Mouse (Mus musculus) neural tube, embryonic 11.5 days (tissue): ENCODE measurements at regions not wholly inside any gene's neighbourhood (a gene's known extent, or its start where the extent isn't known, plus 50 kb on each side); places are given as distances from the start of the nearest gene placed in this dataset.

Experiments used
- ATAC-seq: fragments of 200-750 bp; cut with Nextera tagmentation; 2 replicates; pipeline ENCODE4 v1.8.0; 2017; ENCODE audit warnings: moderate number of reproducible peaks, mild to moderate bottlenecking, moderate TSS enrichment, moderate library complexity; ENCODE audit not compliant: insufficient read depth, low FRiP score, low TSS enrichment
- DNase-seq: peaks from one replicate; pipeline ENCODE4 v3.0.0-alpha.2; 2015; ENCODE audit warnings: low spot score
- H3K27ac ChIP-seq: fragments of 300-500 bp; sonication (generic); 2 replicates; pipeline ENCODE4 v1.5.1; 2014; ENCODE audit warnings: low read depth, mild to moderate bottlenecking, low read length
- H3K27me3 ChIP-seq: fragments of 300-500 bp; sonication (generic); 2 replicates; pipeline ENCODE4 v1.6.1; 2014; ENCODE audit warnings: mild to moderate bottlenecking, low read length, mixed read lengths; ENCODE audit not compliant: control insufficient read depth, insufficient read depth
- H3K36me3 ChIP-seq: fragments of 300-500 bp; sonication (generic); 2 replicates; pipeline ENCODE4 v1.6.1; 2014; ENCODE audit warnings: mild to moderate bottlenecking, low read length, moderate library complexity, mixed read lengths; ENCODE audit not compliant: control insufficient read depth, insufficient read depth
- H3K4me1 ChIP-seq: fragments of 300-500 bp; sonication (generic); 2 replicates; pipeline ENCODE4 v1.6.1; 2014; ENCODE audit warnings: low read length, mixed read lengths; ENCODE audit not compliant: control insufficient read depth, insufficient read depth
- H3K4me2 ChIP-seq: fragments of 300-500 bp; sonication (generic); 2 replicates; pipeline ENCODE4 v1.6.1; 2014; ENCODE audit warnings: low read depth, mild to moderate bottlenecking, moderate library complexity
- H3K4me3 ChIP-seq: fragments of 300-500 bp; sonication (generic); 2 replicates; pipeline ENCODE4 v1.5.1; 2014; ENCODE audit warnings: low read depth, low read length
- H3K9ac ChIP-seq: fragments of 300-500 bp; sonication (generic); 2 replicates; pipeline ENCODE4 v1.6.1; 2014; ENCODE audit warnings: mild to moderate bottlenecking, low read length
- H3K9me3 ChIP-seq: fragments of 300-500 bp; sonication (generic); 2 replicates; pipeline ENCODE4 v1.6.1; 2016; ENCODE audit warnings: low read length; ENCODE audit not compliant: control insufficient read depth
- WGBS: fragments of 180-500 bp; shearing (Covaris S2); extraction: QIAGEN DNeasy Blood & Tissue Kit; methylation state at CpG from one replicate; pipeline ENCODE4 v1.1.7; 2014; 5-methylcytosine and 5-hydroxymethylcytosine counted together

DNA sequence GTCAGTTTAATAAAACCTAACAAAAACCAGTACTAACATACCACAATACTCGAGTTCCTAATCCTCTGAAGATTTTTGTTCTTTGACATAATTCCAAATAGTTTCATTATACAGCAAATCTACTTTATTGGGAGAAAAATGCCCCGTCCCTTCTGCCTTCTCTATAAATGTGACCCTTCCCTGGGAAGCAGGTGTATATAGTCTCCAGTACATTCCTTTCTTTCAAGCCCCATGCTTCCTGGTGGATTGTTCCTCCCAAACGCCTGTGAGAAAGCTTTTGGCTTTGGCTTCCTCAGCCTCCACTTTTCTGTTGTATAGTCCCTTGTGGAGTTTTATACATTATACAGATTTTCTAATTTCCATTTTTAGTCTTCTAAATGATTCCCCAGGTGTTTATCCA, 1001.8 kb upstream of the Tenm3 start:
- DNase-seq (no peak), ATAC-seq (no peak)
- no peaks in the 10 kb centered on the region for H3K27me3 ChIP-seq
- H3K4me3 ChIP-seq: no peak overlapping the region
- H3K9me3 ChIP-seq: no peaks in the 10 kb centered on the region
- H3K4me1 ChIP-seq: no peaks in the 10 kb centered on the region
- WGBS: 78% methylated on average over 3 of the region's 3 CpGs
- H3K27ac ChIP-seq: no peak overlapping the region
- no peak overlapping the region for H3K4me2 ChIP-seq
- H3K36me3 ChIP-seq: no peaks in the 10 kb centered on the region
- no peak overlapping the region for H3K9ac ChIP-seq

GRCm38 (mm10) chr8:49831970-49832369, 988.2 kb upstream of the Tenm3 start:
- Histone ChIP-seq H3K9ac (no peak overlapping the region), H3K4me2 (no peak overlapping the region), H3K4me1 (no peaks in the 10 kb centered on the region), H3K36me3 (no peaks in the 10 kb centered on the region), H3K27me3 (no peaks in the 10 kb centered on the region), H3K4me3 (no peak overlapping the region), H3K27ac (no peak overlapping the region), H3K9me3 (no peaks in the 10 kb centered on the region)
- DNase-seq: no peak
- ATAC-seq: no peak

DNA sequence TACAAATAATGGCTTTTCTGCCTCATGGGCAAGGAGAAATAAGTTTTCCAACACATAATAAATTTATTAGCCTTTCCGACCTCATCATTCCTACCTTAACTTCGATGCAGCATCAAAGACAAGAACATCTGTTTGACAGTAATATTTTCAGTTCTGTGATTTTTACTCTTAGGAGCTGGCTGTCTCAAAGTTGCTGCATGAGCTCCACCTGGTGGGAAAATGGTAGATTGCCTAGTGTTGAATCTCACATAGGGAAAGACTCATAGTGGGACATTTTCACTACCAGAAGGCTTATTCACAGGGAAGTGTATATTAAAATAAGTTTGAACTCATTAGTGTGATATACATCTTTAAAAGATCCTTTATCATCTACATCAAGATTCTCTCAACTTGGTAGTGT, 985.6 kb upstream of the Tenm3 start:
- WGBS: 49% methylated on average over 2 of the region's 2 CpGs
- H3K4me3 ChIP-seq: no peak overlapping the region
- peak; percentile 62 for DNase-seq
- H3K9me3 ChIP-seq: no peaks in the 10 kb centered on the region
- no peaks in the 10 kb centered on the region for H3K4me1 ChIP-seq
- no peak overlapping the region for H3K27ac ChIP-seq
- no peak overlapping the region for H3K4me2 ChIP-seq
- no peaks in the 10 kb centered on the region for H3K36me3 ChIP-seq
- no peak overlapping the region for H3K9ac ChIP-seq
- H3K27me3 ChIP-seq: no peaks in the 10 kb centered on the region
- no peak for ATAC-seq

GRCm38 (mm10) chr8:49826231-49826630, 982.5 kb upstream of the Tenm3 start:
- no peak overlapping the region for H3K4me3 ChIP-seq
- H3K4me1 ChIP-seq: no peaks in the 10 kb centered on the region
- no peak overlapping the region for H3K4me2 ChIP-seq
- H3K36me3 ChIP-seq: no peaks in the 10 kb centered on the region
- ATAC-seq (no peak), DNase-seq (no peak)
- no peaks in the 10 kb centered on the region for H3K27me3 ChIP-seq
- H3K27ac ChIP-seq: no peak overlapping the region
- H3K9me3 ChIP-seq: no peaks in the 10 kb centered on the region
- no peak overlapping the region for H3K9ac ChIP-seq

- Histone ChIP-seq H3K9me3 (no peaks in the 10 kb centered on the region), H3K36me3 (no peaks in the 10 kb centered on the region), H3K9ac (no peak overlapping the region), H3K4me3 (no peak overlapping the region), H3K4me1 (no peaks in the 10 kb centered on the region), H3K27me3 (no peaks in the 10 kb centered on the region), H3K4me2 (no peak overlapping the region), H3K27ac (no peak overlapping the region)
- DNase-seq (no peak), ATAC-seq (no peak)
- WGBS: 81% methylated on average over 5 of the region's 5 CpGs
Measured at GRCm38 (mm10) chr8:49825000-49825399, 981.2 kb upstream of the Tenm3 start.

- DNase-seq (no peak), ATAC-seq (no peak)
- Histone ChIP-seq H3K9ac (no peak overlapping the region), H3K36me3 (no peaks in the 10 kb centered on the region), H3K9me3 (no peaks in the 10 kb centered on the region), H3K4me2 (no peak overlapping the region), H3K4me3 (no peak overlapping the region), H3K27ac (no peak overlapping the region), H3K4me1 (no peaks in the 10 kb centered on the region), H3K27me3 (no peaks in the 10 kb centered on the region)
- 72% methylated on average over 2 of the region's 2 CpGs for WGBS
Measured at GRCm38 (mm10) chr8:49822791-49823190, 979.0 kb upstream of the Tenm3 start.

DNA sequence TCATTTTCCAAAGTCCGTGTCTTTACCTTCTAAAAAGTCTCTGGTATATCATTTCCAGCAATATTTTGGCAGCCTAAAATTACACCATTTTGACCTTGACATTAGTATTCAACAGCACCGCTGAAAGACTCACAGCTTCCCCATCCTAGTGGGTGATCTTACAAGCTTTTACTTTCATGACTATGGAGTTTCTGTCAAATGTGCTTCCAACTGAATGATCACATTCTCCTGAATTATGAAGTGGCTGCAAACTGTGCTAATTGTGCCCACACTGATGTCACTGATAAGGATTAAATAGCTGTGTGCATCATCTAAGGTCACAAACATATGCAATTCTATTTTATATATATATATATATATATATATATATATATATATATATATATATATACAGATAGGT, 955.5 kb upstream of the Tenm3 start:
- no peaks in the 10 kb centered on the region for H3K27me3 ChIP-seq
- ATAC-seq: no peak
- H3K4me3 ChIP-seq: no peak overlapping the region
- H3K4me1 ChIP-seq: no peaks in the 10 kb centered on the region
- WGBS: 88% methylated on average over 2 of the region's 2 CpGs
- DNase-seq: no peak
- H3K9ac ChIP-seq: no peak overlapping the region
- no peaks in the 10 kb centered on the region for H3K36me3 ChIP-seq
- H3K4me2 ChIP-seq: no peak overlapping the region
- H3K27ac ChIP-seq: no peak overlapping the region
- H3K9me3 ChIP-seq: no peaks in the 10 kb centered on the region

DNA sequence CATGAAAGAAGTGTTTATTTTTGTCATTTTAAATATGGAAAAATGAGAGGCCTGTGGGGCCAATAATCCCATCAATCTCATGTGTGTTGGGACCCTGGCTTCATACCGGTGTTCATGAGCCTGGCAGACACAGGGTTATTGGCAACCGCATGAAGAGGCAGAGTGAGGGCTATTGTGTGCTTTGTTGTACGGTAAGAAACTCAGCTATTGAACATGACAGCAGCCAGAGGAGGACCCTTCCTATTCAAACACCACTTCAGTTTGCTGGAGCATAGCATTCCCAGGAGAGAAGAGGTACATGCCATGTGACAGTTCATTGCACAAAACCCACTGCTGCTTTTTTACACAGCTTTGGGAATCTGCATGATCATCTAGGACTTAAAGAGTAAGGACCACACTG, 953.0 kb upstream of the Tenm3 start:
- H3K27me3 ChIP-seq: no peaks in the 10 kb centered on the region
- H3K27ac ChIP-seq: no peak overlapping the region
- H3K4me3 ChIP-seq: no peak overlapping the region
- no peak overlapping the region for H3K4me2 ChIP-seq
- 65% methylated on average over 3 of the region's 3 CpGs for WGBS
- no peaks in the 10 kb centered on the region for H3K9me3 ChIP-seq
- H3K9ac ChIP-seq: no peak overlapping the region
- ATAC-seq (no peak), DNase-seq (no peak)
- H3K4me1 ChIP-seq: no peaks in the 10 kb centered on the region
- no peaks in the 10 kb centered on the region for H3K36me3 ChIP-seq

- Histone ChIP-seq H3K27ac (no peak overlapping the region), H3K4me1 (no peaks in the 10 kb centered on the region)
- 88% methylated on average over 1 of the region's 1 CpGs for WGBS
Measured at GRCm38 (mm10) chr8:49794491-49794890, 950.7 kb upstream of the Tenm3 start.

More at GRCm38 (mm10) chr8:49794491-49794890, 950.7 kb upstream of the Tenm3 start:
- ATAC-seq: no peak
- H3K9ac ChIP-seq: no peak overlapping the region
- H3K27me3 ChIP-seq: no peaks in the 10 kb centered on the region
- no peaks in the 10 kb centered on the region for H3K36me3 ChIP-seq
- no peak overlapping the region for H3K4me3 ChIP-seq
- no peaks in the 10 kb centered on the region for H3K9me3 ChIP-seq
- DNase-seq: no peak
- no peak overlapping the region for H3K4me2 ChIP-seq
